Mouse (Mus musculus) lung, embryonic 15.5 days (tissue): ENCODE data around the gene Ece2. TPM values are rescaled to one million over a fixed set of nuclear protein-coding genes. Genes with fewer than 3 reads are reported as not detected.

Experiments used
- ATAC-seq: fragments of 200-750 bp; cut with Nextera tagmentation; 2 replicates; pipeline ENCODE4 v1.8.0; 2017; ENCODE audit warnings: moderate number of reproducible peaks, borderline replicate concordance; ENCODE audit not compliant: low FRiP score, low TSS enrichment; ENCODE audit errors: extremely low read depth
- H3K27ac ChIP-seq: fragments of 300-500 bp; sonication (generic); 2 replicates; pipeline ENCODE4 v1.5.1; 2015; ENCODE audit warnings: moderate library complexity, mild to moderate bottlenecking, inconsistent platforms
- H3K27me3 ChIP-seq: fragments of 300-500 bp; sonication (generic); 2 replicates; pipeline ENCODE4 v1.6.1; 2015; ENCODE audit warnings: inconsistent platforms
- H3K36me3 ChIP-seq: fragments of 300-500 bp; sonication (generic); 2 replicates; pipeline ENCODE4 v1.6.1; 2015; ENCODE audit warnings: inconsistent platforms
- H3K4me1 ChIP-seq: fragments of 300-500 bp; sonication (generic); 2 replicates; pipeline ENCODE4 v1.6.1; 2015; ENCODE audit warnings: inconsistent platforms
- H3K4me2 ChIP-seq: fragments of 300-500 bp; sonication (generic); 2 replicates; pipeline ENCODE4 v1.6.1; 2015; ENCODE audit warnings: inconsistent platforms, mild to moderate bottlenecking, moderate library complexity
- H3K4me3 ChIP-seq: fragments of 300-500 bp; sonication (generic); 2 replicates; pipeline ENCODE4 v1.5.1; 2015; ENCODE audit warnings: mild to moderate bottlenecking, inconsistent platforms
- H3K9ac ChIP-seq: fragments of 300-500 bp; sonication (generic); 2 replicates; pipeline ENCODE4 v1.6.1; 2015; ENCODE audit warnings: inconsistent platforms
- H3K9me3 ChIP-seq: fragments of 300-500 bp; sonication (generic); 2 replicates; pipeline ENCODE4 v1.6.1; 2016; ENCODE audit warnings: inconsistent platforms
- WGBS: fragments of 180-500 bp; shearing (Covaris S2); methylation state at CpG from one replicate; pipeline ENCODE4 v1.1.7; 2015; 5-methylcytosine and 5-hydroxymethylcytosine counted together
- polyA plus RNA-seq: library from polyadenylated mRNA; unstranded; fragments of >200 nt; fragmentation: Nextera tagmentation; extraction: Ambion mirVana; gene quantifications from 2 replicates; pipeline ENCODE4 v1.2.1, GENCODE M21; 2015

Gene Ece2
- polyA plus RNA-seq, 1 experiment from 2014 or later: 3.2 TPM

- Histone ChIP-seq H3K4me1 (peaks cover 19% of the 10 kb centered on the region; the same call in 1 of the 2 replicates), H3K4me3 (peak overlapping the region; percentile 83), H3K9me3 (no peaks in the 10 kb centered on the region), H3K27ac (peak overlapping the region; percentile 57), H3K36me3 (peaks cover 20% of the 10 kb centered on the region), H3K27me3 (no peaks in the 10 kb centered on the region), H3K9ac (peak overlapping the region; percentile 74), H3K4me2 (peak overlapping the region; percentile 79)
- under 1% methylated on average over 28 of the region's 28 CpGs for WGBS
- ATAC-seq: no peak; the same call in 1 of the 2 replicates
These were observed 18.9 kb upstream of the Ece2 start for GRCm38 (mm10) chr16:20610501-20611356.

- H3K4me1 ChIP-seq: peaks cover 19% of the 10 kb centered on the region; the same call in 1 of the 2 replicates
- peak within 1 kb of the TSS; percentile 79 for H3K4me2 ChIP-seq
- peak within 1 kb of the TSS; percentile 57 for H3K27ac ChIP-seq
- H3K36me3 ChIP-seq: peaks cover 11% of the 10 kb centered on the region
- peak within 1 kb of the TSS; percentile 83 for H3K4me3 ChIP-seq
- H3K9ac ChIP-seq: peak within 1 kb of the TSS; percentile 74
- H3K27me3 ChIP-seq: no peaks in the 10 kb centered on the region
- WGBS: 2% methylated on average over 41 of the region's 41 CpGs
- H3K9me3 ChIP-seq: no peaks in the 10 kb centered on the region
- peak; percentile 97 for ATAC-seq
These were observed 18.0 kb upstream of the Ece2 start, which contains the start of the genes Eef1akmt4, Gm49333 and Alg3 for GRCm38 (mm10) chr16:20611357-20612227. TSS of gene Eef1akmt4 (plus strand) at chr16:20611593. TSS of gene Gm49333 (plus strand) at chr16:20611610. TSS of gene Alg3 (minus strand) at chr16:20611735.

- ATAC-seq: peak; percentile 34; the same call in 1 of the 2 replicates
- WGBS: 2% methylated on average over 82 of the region's 83 CpGs
- H3K27me3 ChIP-seq: peaks cover 34% of the 10 kb centered on the region
These were observed 9.9 kb upstream of the Ece2 start for GRCm38 (mm10) chr16:20619541-20620398.

GRCm38 (mm10) chr16:20620399-20620735 is 9.3 kb upstream of the Ece2 start:
- peaks cover 33% of the 10 kb centered on the region for H3K4me1 ChIP-seq
- 0 out of 2 replicates have a peak, but pooled peaks cover 2% of the 10 kb centered on the region for H3K36me3 ChIP-seq
- WGBS: 0% methylated on average over 9 of the region's 9 CpGs
- peaks cover 34% of the 10 kb centered on the region for H3K27me3 ChIP-seq
- no peak overlapping the region; the same call in 1 of the 2 replicates for H3K9ac ChIP-seq
- H3K9me3 ChIP-seq: no peaks in the 10 kb centered on the region
- H3K4me3 ChIP-seq: peak overlapping the region; percentile 81
- H3K4me2 ChIP-seq: peak overlapping the region; percentile 100
- no peak for ATAC-seq
- H3K27ac ChIP-seq: no peak overlapping the region

More at GRCm38 (mm10) chr16:20619541-20620398, 9.9 kb upstream of the Ece2 start:
- Histone ChIP-seq H3K9ac (no peak overlapping the region), H3K36me3 (0 out of 2 replicates have a peak, but pooled peaks cover 2% of the 10 kb centered on the region), H3K27ac (no peak overlapping the region), H3K4me3 (peak overlapping the region; percentile 81), H3K9me3 (no peaks in the 10 kb centered on the region), H3K4me1 (peaks cover 33% of the 10 kb centered on the region), H3K4me2 (peak overlapping the region; percentile 100)

GRCm38 (mm10) chr16:20620751-20621190 is 8.9 kb upstream of the Ece2 start:
- Histone ChIP-seq H3K27ac (no peak overlapping the region), H3K36me3 (0 out of 2 replicates have a peak, but pooled peaks cover 2% of the 10 kb centered on the region), H3K4me1 (peaks cover 33% of the 10 kb centered on the region), H3K4me2 (peak overlapping the region; percentile 100), H3K9ac (peak overlapping the region; percentile 66), H3K4me3 (peak overlapping the region; percentile 81), H3K9me3 (no peaks in the 10 kb centered on the region), H3K27me3 (peaks cover 34% of the 10 kb centered on the region)
- ATAC-seq: peak; percentile 8; the same call in 1 of the 2 replicates
- 2% methylated on average over 32 of the region's 32 CpGs for WGBS

- Histone ChIP-seq H3K4me3 (peak within 1 kb of the TSS; percentile 81), H3K27ac (peak within 1 kb of the TSS; percentile 64), H3K9me3 (no peaks in the 10 kb centered on the region), H3K4me1 (peaks cover 33% of the 10 kb centered on the region), H3K4me2 (peak within 1 kb of the TSS; percentile 100), H3K9ac (peak within 1 kb of the TSS; percentile 66), H3K27me3 (peaks cover 34% of the 10 kb centered on the region), H3K36me3 (0 out of 2 replicates have a peak, but pooled peaks cover 2% of the 10 kb centered on the region)
- peak; percentile 62 for ATAC-seq
- 2% methylated on average over 73 of the region's 92 CpGs for WGBS
These were observed 8.2 kb upstream of the Ece2 start, which contains the start of gene Camk2n2 for GRCm38 (mm10) chr16:20621191-20621990. TSS of gene Camk2n2 (minus strand) at chr16:20621287.

GRCm38 (mm10) chr16:20621991-20622685 is 7.5 kb upstream of the Ece2 start:
- Histone ChIP-seq H3K9ac (peak overlapping the region; percentile 66), H3K4me2 (peak overlapping the region; percentile 100), H3K4me3 (peak overlapping the region; percentile 81), H3K27ac (peak overlapping the region; percentile 64), H3K36me3 (0 out of 2 replicates have a peak, but pooled peaks cover 2% of the 10 kb centered on the region), H3K4me1 (peaks cover 33% of the 10 kb centered on the region), H3K27me3 (peaks cover 34% of the 10 kb centered on the region), H3K9me3 (no peaks in the 10 kb centered on the region)
- ATAC-seq: peak; percentile 73
- under 1% methylated on average over 34 of the region's 37 CpGs for WGBS

- H3K27me3 ChIP-seq: peaks cover 34% of the 10 kb centered on the region
- no peaks in the 10 kb centered on the region for H3K36me3 ChIP-seq
- H3K4me3 ChIP-seq: no peak overlapping the region
- no peak overlapping the region for H3K27ac ChIP-seq
- peaks cover 33% of the 10 kb centered on the region for H3K4me1 ChIP-seq
- 33% methylated on average over 2 of the region's 2 CpGs for WGBS
- ATAC-seq: no peak
- no peak overlapping the region for H3K4me2 ChIP-seq
- H3K9ac ChIP-seq: no peak overlapping the region
- H3K9me3 ChIP-seq: no peaks in the 10 kb centered on the region
These were observed 6.4 kb upstream of the Ece2 start for GRCm38 (mm10) chr16:20623211-20623610.

GRCm38 (mm10) chr16:20628871-20629391 is 697 bp upstream of the Ece2 start:
- H3K36me3 ChIP-seq: no peaks in the 10 kb centered on the region
- H3K9me3 ChIP-seq: no peaks in the 10 kb centered on the region
- peaks cover 13% of the 10 kb centered on the region; the same call in 1 of the 2 replicates for H3K4me1 ChIP-seq
- no peak overlapping the region for H3K27ac ChIP-seq
- no peak overlapping the region for H3K9ac ChIP-seq
- 51% methylated on average over 11 of the region's 11 CpGs for WGBS
- no peak for ATAC-seq
- peak overlapping the region; percentile 94 for H3K4me2 ChIP-seq
- no peak overlapping the region for H3K4me3 ChIP-seq
- H3K27me3 ChIP-seq: peaks cover 29% of the 10 kb centered on the region
